Mouse (Mus musculus) retina, postnatal 7 days (tissue): Measurements from ENCODE around the gene Chrm3.
"Not testable (repeated sequence)": the region's sequence is repeated elsewhere in the genome, so short reads cannot be mapped to it uniquely, and the experiment has no call there.

Source experiments
- DNase-seq: peaks from one replicate; pipeline ENCODE4 v3.0.0-alpha.2; 2012; ENCODE audit warnings: low read depth, low spot score

The Chrm3 gene

DNA sequence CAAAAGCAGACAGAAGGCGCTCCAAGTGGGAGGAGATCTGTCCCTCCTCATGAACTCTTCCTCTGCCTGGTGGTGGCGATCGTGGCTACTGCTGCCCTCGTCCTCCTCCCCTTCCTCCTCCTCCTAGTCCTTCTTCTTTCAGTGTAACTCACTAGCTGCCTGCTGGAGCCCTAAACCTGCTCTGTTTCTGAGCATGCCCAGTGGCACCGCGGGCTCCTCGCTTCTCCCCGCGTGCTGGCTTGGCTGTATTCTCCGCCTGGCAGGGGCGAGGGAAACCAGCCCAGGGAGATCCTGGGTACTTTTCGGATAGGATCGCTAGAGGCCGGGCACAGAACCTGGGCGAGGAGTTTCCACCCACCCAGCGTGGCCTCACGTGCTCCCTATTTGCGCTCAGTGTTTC is at the start of gene Chrm3:
Chrm3 (minus strand) TSS at position 71 of the 400 bp plus-strand sequence.
- DNase-seq, result peak; percentile 14

DNA sequence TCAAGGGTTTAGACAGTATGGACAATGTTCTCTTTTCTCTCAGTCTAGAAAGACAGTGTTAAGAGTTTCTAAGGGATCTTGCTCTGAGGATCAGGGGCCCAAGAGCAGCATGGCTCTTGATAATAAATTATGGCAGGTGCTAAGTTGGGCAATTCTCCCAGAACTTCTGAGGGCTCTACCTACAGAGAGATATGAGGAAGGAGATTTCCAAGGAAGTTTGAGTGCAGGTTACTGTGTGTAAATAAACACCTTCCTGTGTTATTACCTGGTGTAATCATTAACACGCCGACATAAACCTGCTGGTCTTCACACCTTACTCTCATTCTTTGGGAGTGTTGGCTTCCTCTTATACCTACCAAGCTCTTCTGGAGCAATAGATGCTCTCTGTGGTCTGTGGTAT is 33.7 kb upstream of the Chrm3 start:
- DNase-seq, result no peak

GRCm38 (mm10) chr13:10375487-10375886 is 14.8 kb upstream of the Chrm3 start:
- not testable (repeated sequence) for DNase-seq

DNA sequence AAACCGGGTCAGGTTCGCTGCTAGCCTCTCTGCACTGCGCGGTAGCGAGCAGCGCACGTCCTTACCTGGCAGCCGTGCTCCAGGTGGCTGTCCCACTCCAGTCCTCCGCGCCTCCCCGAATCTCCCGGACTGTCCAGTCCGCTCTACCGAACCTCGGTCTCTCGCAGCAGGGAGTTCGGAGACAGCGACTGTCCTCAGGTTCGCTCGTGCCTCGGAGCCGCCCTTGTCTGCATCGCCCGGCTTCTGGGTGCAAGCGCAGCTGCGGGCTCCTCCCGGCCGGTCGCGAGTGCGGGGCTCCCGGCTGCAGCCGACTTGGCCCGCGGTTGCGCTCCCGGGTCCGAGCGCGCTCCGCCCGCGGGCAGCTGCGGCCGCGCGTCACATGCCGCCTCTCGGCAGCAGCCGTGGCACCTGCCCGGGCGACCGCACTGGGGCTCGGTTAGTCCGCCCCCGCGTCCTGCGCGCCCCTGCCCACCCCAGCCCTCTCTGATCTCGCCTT is 400 bp downstream of the Chrm3 start:
- peak; percentile 6 for DNase-seq

DNA sequence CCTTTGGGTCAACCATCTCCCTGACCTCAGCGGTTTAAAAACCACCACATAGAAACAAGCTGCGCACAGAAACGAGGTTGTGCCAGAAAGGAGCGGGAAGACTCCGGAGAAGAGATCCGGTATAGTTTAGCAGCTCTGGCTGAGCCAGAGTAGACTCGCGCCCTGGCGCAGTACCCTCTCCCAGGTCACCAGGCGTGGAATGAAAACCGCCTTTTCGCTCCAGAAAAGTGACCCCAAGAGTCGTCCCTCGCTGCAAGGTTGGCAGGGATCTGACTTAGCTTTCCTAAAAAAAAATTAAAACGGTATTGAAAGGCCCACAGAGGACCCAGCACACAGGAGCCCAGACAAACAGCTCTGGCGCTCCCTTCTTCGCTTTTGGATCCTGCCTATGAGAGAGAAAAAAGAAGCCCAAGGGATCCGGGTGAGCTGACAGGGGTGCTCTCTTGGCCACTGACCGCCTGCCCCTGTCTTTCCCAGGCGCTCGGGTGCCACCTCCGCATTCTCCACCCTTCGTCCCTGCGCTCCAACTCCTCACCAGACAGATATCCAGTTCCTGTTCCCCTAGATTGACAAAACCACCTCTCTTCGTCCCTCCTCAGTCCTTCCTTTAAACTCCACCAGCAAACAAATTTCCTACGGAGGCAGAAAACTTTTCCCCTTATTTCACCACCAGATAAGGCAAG is 990 bp downstream of the Chrm3 start:
- DNase-seq, result peak; percentile 3

DNA sequence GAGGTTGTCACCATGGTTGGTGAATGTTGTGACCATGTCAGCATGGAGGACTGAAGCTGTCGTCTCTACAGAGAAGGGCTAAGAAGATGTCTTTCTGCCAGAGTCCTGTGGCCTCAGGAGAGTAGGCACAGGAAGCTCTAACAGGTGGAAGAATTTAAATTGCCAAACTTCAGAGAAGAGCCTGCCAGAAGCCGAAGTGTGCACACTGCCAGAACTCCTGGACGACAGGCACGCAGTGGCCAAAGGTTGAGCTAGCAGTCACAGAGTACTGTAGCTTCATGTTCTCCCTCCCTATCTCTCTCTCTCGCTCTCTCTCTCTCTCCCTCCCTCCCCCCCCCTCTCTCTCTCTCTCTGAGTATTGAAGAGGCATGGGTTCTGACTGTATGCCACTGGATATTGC is 4.9 kb downstream of the Chrm3 start:
- no peak for DNase-seq

DNA sequence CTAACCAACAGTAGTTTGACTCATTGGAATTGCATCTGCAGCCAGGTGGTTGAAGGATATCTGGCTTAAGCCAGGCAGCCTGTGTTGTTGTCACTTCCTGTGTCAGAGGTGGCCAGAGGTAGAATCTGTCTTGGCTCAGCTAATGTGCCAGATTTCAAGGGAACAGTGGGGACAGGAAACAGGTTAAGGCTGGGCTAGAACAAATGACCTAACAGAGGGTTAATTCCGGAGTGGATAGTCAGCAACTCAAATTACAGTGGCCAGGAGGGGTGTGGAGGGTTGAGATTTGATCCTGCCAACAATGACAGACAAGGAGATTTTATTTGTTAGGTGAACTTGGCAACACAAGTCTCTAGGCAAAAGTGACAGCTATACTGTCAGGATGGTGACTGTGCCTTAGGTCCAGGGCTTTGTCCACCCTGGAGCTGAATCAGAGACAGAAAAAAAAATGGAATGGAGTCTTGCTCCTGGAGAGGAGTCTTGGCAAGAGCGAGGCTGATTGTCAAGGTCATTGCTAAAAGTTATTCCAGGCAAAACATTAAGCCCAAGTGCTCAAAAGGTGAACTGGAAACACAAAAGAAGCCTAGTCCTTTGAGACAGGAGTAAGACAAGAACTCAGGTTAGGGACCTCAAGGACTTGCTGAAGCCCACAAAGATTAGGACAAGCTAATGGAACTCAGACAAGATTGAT is 5.6 kb downstream of the Chrm3 start:
- no peak for DNase-seq

DNA sequence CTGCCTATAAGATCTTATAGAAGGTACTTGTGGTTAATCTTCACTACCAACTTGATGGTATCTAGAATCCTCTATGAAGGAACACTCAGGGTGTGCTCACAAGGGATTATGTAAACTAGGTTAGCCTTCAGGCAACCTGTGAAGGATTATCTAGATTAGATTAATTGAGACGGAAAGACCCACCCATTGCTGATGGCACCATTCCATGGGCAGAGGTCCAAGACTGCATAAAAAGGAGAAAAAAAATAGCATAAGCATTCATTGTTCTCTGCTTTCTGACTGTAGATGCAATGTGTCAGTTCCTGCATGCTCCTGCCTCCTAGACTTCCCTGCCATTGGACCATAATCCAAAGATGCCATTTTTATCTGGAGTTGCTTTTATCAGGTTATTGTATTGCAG is 8.5 kb downstream of the Chrm3 start:
- DNase-seq, result no peak

GRCm38 (mm10) chr13:10344362-10344761 is 16.3 kb downstream of the Chrm3 start:
- no peak for DNase-seq

GRCm38 (mm10) chr13:10335558-10335957 is 25.1 kb downstream of the Chrm3 start:
- DNase-seq, result no peak

DNA sequence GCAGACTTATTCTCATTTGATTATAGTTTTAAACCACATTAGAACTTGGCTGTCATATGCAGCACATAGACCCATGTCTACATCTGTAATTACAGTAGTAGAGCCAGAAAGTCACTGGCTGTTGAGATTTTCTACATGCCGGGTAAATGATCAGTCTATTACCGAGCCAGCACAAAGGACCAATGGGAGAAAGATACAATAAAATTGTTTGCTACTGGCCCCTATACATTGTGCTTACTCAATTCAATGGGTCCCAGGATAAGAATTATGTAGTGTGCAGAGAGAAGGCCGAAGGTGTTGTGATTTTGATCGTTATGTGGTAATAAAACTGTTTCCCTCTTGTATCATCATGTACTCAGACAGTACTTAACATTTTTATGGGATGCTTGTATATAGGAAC is 27.9 kb downstream of the Chrm3 start:
- no peak for DNase-seq

- DNase-seq, result no peak
Measured at GRCm38 (mm10) chr13:10309811-10310210, 50.8 kb downstream of the Chrm3 start.

DNA sequence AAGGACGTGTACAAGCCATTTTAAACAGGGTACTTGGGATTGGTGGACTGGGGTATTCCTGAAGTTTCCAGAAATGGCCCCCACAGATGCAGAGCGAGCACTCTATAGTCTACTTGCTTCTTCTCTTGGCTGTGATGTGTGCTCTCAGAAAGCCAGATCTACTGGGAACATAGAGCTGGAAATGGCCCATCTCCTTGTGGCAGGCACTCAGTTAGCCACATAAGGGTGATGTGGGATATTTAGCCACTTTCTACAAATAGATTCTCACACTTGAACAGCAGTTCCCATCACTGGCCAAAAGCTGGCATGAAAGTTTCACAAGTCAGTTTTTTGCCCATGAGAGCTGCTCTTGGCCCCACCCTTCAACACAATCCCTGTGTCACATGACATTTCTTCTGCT is 65.5 kb downstream of the Chrm3 start:
- no peak for DNase-seq

- no peak for DNase-seq
Measured at GRCm38 (mm10) chr13:10284331-10284730, 76.3 kb downstream of the Chrm3 start.

GRCm38 (mm10) chr13:10274907-10275306 is 85.7 kb downstream of the Chrm3 start:
- DNase-seq, result no peak

DNA sequence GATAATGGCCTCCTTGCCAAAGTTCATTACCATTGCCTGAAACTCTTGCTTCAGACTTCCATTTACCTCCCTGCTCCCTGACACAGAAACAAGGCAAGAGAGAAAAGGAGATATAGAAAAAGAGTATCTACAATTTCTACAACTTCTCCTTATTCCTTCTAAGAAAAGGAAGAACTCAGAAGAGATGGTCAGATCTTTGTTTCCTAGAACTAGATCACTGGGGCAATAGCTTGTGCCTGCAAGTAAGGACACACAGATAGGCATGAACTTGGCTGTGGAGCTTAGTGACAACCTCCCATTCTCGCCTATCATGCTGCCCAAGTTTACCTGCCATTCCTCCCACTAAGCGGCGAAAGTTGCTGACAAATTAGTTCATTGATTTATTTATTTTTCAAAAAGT is 96.9 kb downstream of the Chrm3 start:
- DNase-seq, result no peak

- no peak for DNase-seq
Measured at GRCm38 (mm10) chr13:10253049-10253448, 107.6 kb downstream of the Chrm3 start.

DNA sequence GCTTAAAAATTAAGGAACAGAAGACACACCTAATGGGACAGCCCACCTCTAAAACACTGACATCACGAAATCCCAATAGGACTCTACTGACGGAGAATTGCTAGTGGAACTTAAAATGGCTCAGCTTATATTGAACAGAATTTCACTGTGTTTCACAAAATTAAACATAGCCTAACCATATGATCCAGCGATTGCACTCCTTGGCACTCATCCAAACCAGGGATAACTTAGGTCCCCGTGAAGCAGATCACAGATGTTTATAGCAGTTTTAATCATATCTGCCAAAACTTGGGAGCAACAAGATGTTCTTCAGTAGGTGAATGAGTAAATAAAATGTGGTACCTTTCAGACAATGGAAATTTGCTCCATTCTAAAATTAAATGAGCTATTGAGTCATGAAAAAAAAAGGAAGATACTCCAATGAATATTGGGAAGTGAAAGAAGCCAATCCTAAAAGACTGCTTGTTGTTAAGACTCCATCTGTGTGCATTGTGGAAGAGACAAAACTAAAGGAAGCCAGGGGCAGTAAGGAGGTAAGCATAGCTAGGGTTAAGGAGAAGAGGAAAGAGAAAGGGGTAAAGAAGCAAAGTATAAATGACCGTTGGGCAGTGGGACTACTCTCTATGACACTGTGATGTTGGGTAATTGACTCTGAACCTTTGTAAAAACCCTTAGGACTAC is 109.0 kb downstream of the Chrm3 start:
- no peak for DNase-seq

DNA sequence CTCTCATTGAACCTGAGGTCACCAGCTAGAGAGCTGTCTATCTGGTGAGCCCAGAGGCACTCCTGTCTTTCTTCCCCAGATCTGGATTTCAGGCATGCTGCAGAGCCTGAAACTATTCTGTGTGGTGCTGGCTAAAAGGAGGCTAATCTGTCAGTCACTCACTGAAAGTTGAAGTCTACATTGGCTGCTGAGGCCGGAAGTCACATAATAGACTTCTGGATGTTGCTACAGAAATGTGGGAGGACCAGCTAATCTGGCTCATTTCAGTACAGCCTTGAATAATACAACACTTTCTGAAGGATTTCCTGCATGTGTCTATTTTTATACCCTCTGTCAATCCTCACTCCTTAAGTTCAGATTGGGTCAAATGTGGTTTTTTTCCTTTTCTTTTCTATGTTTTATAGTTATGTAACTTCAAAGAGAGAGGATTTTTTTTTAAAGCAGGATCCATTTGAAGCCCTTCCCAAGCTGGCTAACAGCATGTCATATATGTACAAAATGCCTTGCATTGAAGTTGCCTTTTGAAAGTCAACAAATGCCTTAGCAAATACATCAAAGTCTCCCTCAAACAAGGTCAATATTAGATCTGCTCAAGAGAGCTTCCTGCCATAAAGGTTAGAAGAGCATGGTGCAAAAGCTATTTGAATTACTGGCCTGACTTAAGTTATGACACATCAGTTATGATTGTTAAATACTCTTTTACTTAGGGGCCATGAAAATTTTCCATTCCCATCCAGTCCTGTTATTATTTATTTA is 116.2 kb downstream of the Chrm3 start:
- DNase-seq, result no peak

GRCm38 (mm10) chr13:10240238-10240637 is 120.4 kb downstream of the Chrm3 start:
- DNase-seq, result no peak

GRCm38 (mm10) chr13:10239825-10240224 is 120.8 kb downstream of the Chrm3 start:
- DNase-seq, result no peak

GRCm38 (mm10) chr13:10237616-10238015 is 123.0 kb downstream of the Chrm3 start:
- DNase-seq, result no peak
